Mouse (Mus musculus) retina, adult 2 months (tissue): ENCODE measurements around the gene Klhl11.

Source experiments
- DNase-seq: peaks from one replicate; pipeline ENCODE4 v3.0.0-alpha.2; 2012; ENCODE audit warnings: low read depth, low spot score

Gene Klhl11

DNA sequence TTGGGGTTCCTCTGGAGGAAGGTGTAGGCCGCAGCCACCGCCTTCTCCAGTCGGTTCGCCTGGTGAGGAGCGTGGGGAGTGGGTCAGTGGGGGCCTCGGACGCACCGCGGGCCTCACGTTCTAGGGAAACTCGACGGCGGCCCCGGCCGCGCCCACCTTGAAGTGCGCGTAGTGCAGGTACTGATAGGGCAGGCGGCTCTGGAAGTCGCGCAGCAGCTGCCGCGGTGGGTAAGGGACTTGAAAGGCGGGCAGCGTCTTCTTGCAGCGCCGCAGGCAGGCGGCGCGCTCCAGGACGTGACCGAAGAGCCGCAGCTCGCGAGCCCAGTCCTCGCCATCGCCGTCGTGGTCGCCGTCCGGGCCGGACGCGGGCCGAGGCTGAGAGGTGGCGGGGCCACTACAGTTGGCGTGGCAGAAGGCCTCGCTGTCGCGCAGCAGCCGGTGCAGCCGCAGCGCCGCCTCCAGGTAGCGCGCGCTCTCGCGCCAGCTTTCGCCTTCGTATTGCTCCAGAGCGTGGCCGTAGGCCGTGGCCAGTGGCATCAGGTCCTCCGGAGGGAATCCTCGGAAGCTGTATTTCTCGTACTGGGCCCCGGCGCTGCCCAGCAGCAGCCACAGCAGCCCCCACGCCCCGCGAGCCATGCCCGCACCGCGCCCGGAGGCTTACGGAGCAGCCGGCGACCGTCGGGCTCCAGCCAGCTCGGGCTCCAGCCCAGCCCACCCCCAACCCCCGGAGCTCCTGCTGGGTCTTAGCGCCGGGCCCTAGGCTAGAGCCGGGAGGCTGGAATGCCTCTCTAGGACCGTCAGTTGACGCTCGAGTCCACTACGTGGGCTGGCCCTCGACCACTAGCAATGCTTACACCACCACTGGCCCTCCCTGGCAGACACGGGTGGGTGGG lies 58.3 kb downstream of the Klhl11 start, which contains the start of gene P3h4:
P3h4 (minus strand) TSS at position 816 of the 893 bp plus-strand sequence.
- no peak for DNase-seq

DNA sequence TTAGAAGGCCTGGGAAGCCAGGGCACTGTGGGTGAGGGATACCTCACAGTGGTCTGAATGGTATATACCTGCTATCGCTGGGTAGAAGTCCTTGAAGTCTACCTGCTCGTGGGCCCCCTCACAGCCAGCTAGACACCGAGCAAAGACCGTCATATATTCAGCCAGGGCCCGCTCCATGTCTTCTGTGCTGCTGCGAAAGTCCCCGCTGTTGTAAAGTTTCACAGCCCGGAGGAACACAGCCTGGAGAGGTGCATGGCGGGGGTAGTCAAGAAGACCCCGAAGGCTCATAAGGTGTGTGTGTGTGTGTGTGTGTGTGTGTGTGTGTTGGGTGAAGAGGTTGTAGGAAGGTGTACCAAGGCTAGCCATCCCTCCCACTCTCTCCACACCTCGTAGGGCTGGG lies 59.0 kb downstream of the Klhl11 start:
- DNase-seq: no peak
